Comparison of ENCODE assay signal across 25 mouse cellular contexts in genomic region chr1:93217530-93217929, GRCm38 (mm10). TPM values are rescaled to one million over a fixed set of nuclear protein-coding genes. Genes with fewer than 3 reads are reported as not detected.
DNase-seq lines count a peak whose midpoint lies in the region; ATAC-seq and TF ChIP-seq lines count a peak whose summit lies in the region.
"Had no signal": no experiment of that assay in that cellular context is flagged by ENCODE, and none has a peak within 500 bp of the region (broad histone marks: within the 10 kb centered on the region; RNA-seq: fewer than 3 reads in every experiment).

No protein-coding gene starts in this region.

- H3K4me2 ChIP-seq in heart, embryonic 16.5 days (ENCODE audit: low read depth, low read length), result no peak overlapping the region
- H3K4me2 ChIP-seq in kidney, embryonic 15.5 days, result no peak overlapping the region
- no peak overlapping the region for H3K4me2 ChIP-seq in limb, embryonic 12.5 days
- H3K4me2 ChIP-seq in liver, postnatal 0 days (ENCODE audit: low read depth, low read length), result no peak overlapping the region
- H3K4me2 ChIP-seq: forebrain, embryonic 12.5 days; hindbrain, embryonic 15.5 days; liver, embryonic 12.5 days; lung, embryonic 14.5 days; midbrain, embryonic 15.5 days; neural tube, embryonic 15.5 days had no signal

- no peaks in the 10 kb centered on the region for H3K27me3 ChIP-seq in heart, embryonic 16.5 days (ENCODE audit: control insufficient read depth, insufficient read depth, low read length)
- H3K27me3 ChIP-seq in kidney, embryonic 15.5 days, result no peaks in the 10 kb centered on the region
- H3K27me3 ChIP-seq in kidney, adult 2 months (replicated peaks; ENCODE audit: control insufficient read depth, insufficient read depth, low read length), result no peaks in the 10 kb centered on the region
- H3K27me3 ChIP-seq in limb, embryonic 12.5 days, result no peaks in the 10 kb centered on the region
- H3K27me3 ChIP-seq in liver, postnatal 0 days (ENCODE audit: insufficient read depth, low read length), result no peaks in the 10 kb centered on the region
- H3K27me3 ChIP-seq: forebrain, embryonic 12.5 days; hindbrain, embryonic 15.5 days; liver, embryonic 12.5 days; midbrain, embryonic 15.5 days; neural tube, embryonic 15.5 days had no signal

- TF ChIP-seq POLR2A in kidney, adult 2 months (IDR thresholded peaks at IDR 0.05; ENCODE audit: low read depth, low read length), result no peak

- peak overlapping the region; percentile 23; the same call in 1 of the 2 replicates for H3K9ac ChIP-seq in heart, embryonic 16.5 days (ENCODE audit: low read length)
- H3K9ac ChIP-seq in kidney, embryonic 15.5 days, result no peak overlapping the region
- H3K9ac ChIP-seq in limb, embryonic 12.5 days (replicated peaks), result no peak overlapping the region
- no peak overlapping the region for H3K9ac ChIP-seq in liver, postnatal 0 days (replicated peaks)
- H3K9ac ChIP-seq: forebrain, embryonic 12.5 days; hindbrain, embryonic 15.5 days; liver, embryonic 12.5 days; lung, embryonic 14.5 days; midbrain, embryonic 15.5 days; neural tube, embryonic 15.5 days had no signal

- TF ChIP-seq EP300 in liver, postnatal 0 days (IDR thresholded peaks at IDR 0.05; ENCODE audit: low read depth), result no peak

- no peaks in the 10 kb centered on the region for H3K9me3 ChIP-seq in heart, embryonic 16.5 days (replicated peaks; ENCODE audit: control insufficient read depth, low read length)
- H3K9me3 ChIP-seq in kidney, embryonic 15.5 days (replicated peaks), result no peaks in the 10 kb centered on the region
- H3K9me3 ChIP-seq in limb, embryonic 12.5 days, result no peaks in the 10 kb centered on the region
- no peaks in the 10 kb centered on the region for H3K9me3 ChIP-seq in liver, postnatal 0 days (ENCODE audit: low read length)
- H3K9me3 ChIP-seq: forebrain, embryonic 12.5 days; hindbrain, embryonic 15.5 days; liver, embryonic 12.5 days; megakaryocyte, embryonic 14.5 days; midbrain, embryonic 15.5 days; neural tube, embryonic 15.5 days had no signal

- 56% methylated on average over 7 of the region's 7 CpGs for WGBS in heart, embryonic 16.5 days
- WGBS in kidney, embryonic 15.5 days, result 55% methylated on average over 7 of the region's 7 CpGs
- WGBS in kidney, adult 2 months, result 62% methylated on average over 7 of the region's 7 CpGs
- 45% methylated on average over 7 of the region's 7 CpGs for WGBS in limb, embryonic 12.5 days
- 69% methylated on average over 7 of the region's 7 CpGs for WGBS in liver, postnatal 0 days (ENCODE audit: insufficient replicate concordance)

- no peaks in the 10 kb centered on the region for H3K36me3 ChIP-seq in heart, embryonic 16.5 days (ENCODE audit: control insufficient read depth, insufficient read depth)
- H3K36me3 ChIP-seq in kidney, embryonic 15.5 days, result no peaks in the 10 kb centered on the region
- H3K36me3 ChIP-seq in kidney, adult 2 months (ENCODE audit: control insufficient read depth, insufficient read depth, low read length), result no peaks in the 10 kb centered on the region
- H3K36me3 ChIP-seq in limb, embryonic 12.5 days, result no peaks in the 10 kb centered on the region
- H3K36me3 ChIP-seq in liver, postnatal 0 days (replicated peaks; ENCODE audit: insufficient read depth, low read length), result no peaks in the 10 kb centered on the region
- H3K36me3 ChIP-seq: forebrain, embryonic 12.5 days; hindbrain, embryonic 15.5 days; liver, embryonic 12.5 days; midbrain, embryonic 15.5 days; neural tube, embryonic 15.5 days had no signal

- peak; percentile 37; the same call in 1 of the 2 replicates for ATAC-seq in heart, embryonic 16.5 days (replicated peaks; ENCODE audit: extremely low read depth, insufficient read depth, low FRiP score)
- no peak for ATAC-seq in kidney, embryonic 15.5 days (replicated peaks; ENCODE audit: low FRiP score)
- ATAC-seq in limb, embryonic 12.5 days (ENCODE audit: insufficient number of reproducible peaks, insufficient read depth, low FRiP score, low TSS enrichment, low read depth), result no peak
- ATAC-seq in liver, postnatal 0 days, result no peak
- ATAC-seq: intestine, embryonic 16.5 days; liver, embryonic 12.5 days; midbrain, embryonic 15.5 days had no signal

- no peak for DNase-seq in heart, postnatal 36 days
- no peak for DNase-seq in kidney, adult 2 months
- peak; percentile 62 for DNase-seq in ES-CJ7 (ENCODE audit: low read depth, low spot score)
- DNase-seq in liver, postnatal 0 days, result no peak
- DNase-seq: cerebellum, adult 2 months; cerebellum, postnatal 36 days; gastrocnemius, postnatal 10 days; lung, embryonic 14.5 days; right cerebral cortex, postnatal 14 days; spleen, adult 18-20 months had no signal

- H3K4me1 ChIP-seq in heart, embryonic 16.5 days (ENCODE audit: control insufficient read depth, insufficient read depth, low read length), result peaks cover 17% of the 10 kb centered on the region
- peaks cover 35% of the 10 kb centered on the region for H3K4me1 ChIP-seq in kidney, embryonic 15.5 days
- 0 out of 2 replicates have a peak, but pooled peaks cover 4% of the 10 kb centered on the region for H3K4me1 ChIP-seq in kidney, adult 2 months (ENCODE audit: control insufficient read depth, insufficient read depth, low read length)
- H3K4me1 ChIP-seq in limb, embryonic 12.5 days (replicated peaks), result peaks cover 75% of the 10 kb centered on the region
- H3K4me1 ChIP-seq in liver, postnatal 0 days (ENCODE audit: insufficient read depth), result no peaks in the 10 kb centered on the region
- H3K4me1 ChIP-seq: liver, embryonic 12.5 days; megakaryocyte, embryonic 14.5 days had no signal

- no peak overlapping the region for H3K4me3 ChIP-seq in heart, embryonic 16.5 days (ENCODE audit: low read length)
- H3K4me3 ChIP-seq in kidney, embryonic 15.5 days (replicated peaks), result no peak overlapping the region
- no peak overlapping the region for H3K4me3 ChIP-seq in kidney, adult 2 months (ENCODE audit: insufficient read depth, low read depth, low read length)
- no peak overlapping the region for H3K4me3 ChIP-seq in limb, embryonic 12.5 days (replicated peaks)
- H3K4me3 ChIP-seq in liver, postnatal 0 days (ENCODE audit: low read depth, low read length), result no peak overlapping the region
- H3K4me3 ChIP-seq: forebrain, embryonic 12.5 days; hindbrain, embryonic 15.5 days; liver, embryonic 12.5 days; megakaryocyte, embryonic 14.5 days; midbrain, embryonic 15.5 days; neural tube, embryonic 15.5 days had no signal

- peak overlapping the region; percentile 81 for H3K27ac ChIP-seq in heart, embryonic 16.5 days (ENCODE audit: low read length)
- 0 out of 2 replicates have a peak overlapping the region, but pooled peaks have one; percentile 32 for H3K27ac ChIP-seq in kidney, embryonic 15.5 days
- H3K27ac ChIP-seq in kidney, adult 2 months (ENCODE audit: insufficient read depth, low read depth, low read length), result no peak overlapping the region
- H3K27ac ChIP-seq in limb, embryonic 12.5 days, result peak overlapping the region; percentile 80
- no peak overlapping the region for H3K27ac ChIP-seq in liver, postnatal 0 days (ENCODE audit: low read depth)
- H3K27ac ChIP-seq: forebrain, embryonic 12.5 days; hindbrain, embryonic 15.5 days; liver, embryonic 12.5 days; midbrain, embryonic 15.5 days; neural tube, embryonic 15.5 days had no signal

- intact Hi-C loops in heart, postnatal 36 days (cut with DNase I), result no loop called here

- TF ChIP-seq CTCF in kidney, adult 2 months (conservative IDR thresholded peaks at IDR 0.05; ENCODE audit: insufficient read depth, insufficient read length, low read depth, low read length), result no peak
- no peak for TF ChIP-seq CTCF in liver, postnatal 0 days (IDR thresholded peaks at IDR 0.05; ENCODE audit: low read depth)

RNA-seq across cellular contexts. Expression of gene Sned1, which starts 18.1 kb away (rescaled TPM):
- polyA plus RNA-seq in heart, embryonic 16.5 days (2015; fragmentation: Nextera tagmentation; extraction: Ambion mirVana), result 3.6 and 4.5 TPM in 2 replicates
- total RNA-seq in heart, postnatal 36 days (2021), result 10 to 100 TPM in 1 of 2 experiments, 1 to 10 TPM in 1; 9.6 to 12.8 TPM
- polyA plus RNA-seq in kidney, embryonic 15.5 days (2015; fragmentation: Nextera tagmentation; extraction: Ambion mirVana), result 11.1 and 14.7 TPM in 2 replicates
- polyA plus RNA-seq in kidney, adult 2 months (2012; rRNA removed), result 8.8 and 10.0 TPM in 2 replicates
- polyA plus RNA-seq in limb, embryonic 12.5 days (2016; fragmentation: Nextera tagmentation; extraction: Ambion mirVana), result 39.5 and 45.7 TPM in 2 replicates
- polyA plus RNA-seq in liver, postnatal 0 days (2015; fragmentation: Nextera tagmentation; extraction: Ambion mirVana), result 0.25 and 0.54 TPM in 2 replicates

RNA-seq across cellular contexts. Expression of gene Crocc2, which starts 49.0 kb away (rescaled TPM):
- polyA plus RNA-seq in heart, embryonic 16.5 days (2015; fragmentation: Nextera tagmentation; extraction: Ambion mirVana), result 0.38 and 0.95 TPM in 2 replicates
- total RNA-seq in heart, postnatal 36 days (2021), result not detected
- 0.19 and 0.25 TPM in 2 replicates for polyA plus RNA-seq in kidney, embryonic 15.5 days (2015; fragmentation: Nextera tagmentation; extraction: Ambion mirVana)
- 0.03 and 0.04 TPM in 2 replicates for polyA plus RNA-seq in kidney, adult 2 months (2012; rRNA removed)
- polyA plus RNA-seq in limb, embryonic 12.5 days (2016; fragmentation: Nextera tagmentation; extraction: Ambion mirVana), result 0.27 and 0.33 TPM in 2 replicates
- not detected in 2 replicates for polyA plus RNA-seq in liver, postnatal 0 days (2015; fragmentation: Nextera tagmentation; extraction: Ambion mirVana)
- total RNA-seq: CH12.LX had no signal

RNA-seq across cellular contexts. Expression of gene 2310007B03Rik, which starts 56.8 kb away (rescaled TPM):
- polyA plus RNA-seq in heart, embryonic 16.5 days (2015; fragmentation: Nextera tagmentation; extraction: Ambion mirVana), result 0.75 and 2.1 TPM in 2 replicates
- total RNA-seq in heart, postnatal 36 days (2021), result not detected
- polyA plus RNA-seq in kidney, embryonic 15.5 days (2015; fragmentation: Nextera tagmentation; extraction: Ambion mirVana), result 1.2 and 1.4 TPM in 2 replicates
- polyA plus RNA-seq in kidney, adult 2 months (2012; rRNA removed), result 7.9 and 10.4 TPM in 2 replicates
- 0.10 and 0.18 TPM in 2 replicates for polyA plus RNA-seq in limb, embryonic 12.5 days (2016; fragmentation: Nextera tagmentation; extraction: Ambion mirVana)
- polyA plus RNA-seq in liver, postnatal 0 days (2015; fragmentation: Nextera tagmentation; extraction: Ambion mirVana), result 0.51 and 0.99 TPM in 2 replicates
- total RNA-seq: adrenal gland, adult 18-20 months; gastrocnemius, postnatal 10 days; layer of hippocampus, postnatal 25 days; left cerebral cortex, postnatal 10 days had no signal
- polyA plus RNA-seq: cerebellum, adult 2 months; frontal cortex, adult 2 months; liver, embryonic 12.5 days had no signal

Comparison
In these comparisons a context has a peak if more than half of its experiments do, and no peak if none do; other contexts are left out.
1. H3K27ac ChIP-seq: peak in heart, embryonic 16.5 days (single experiment), kidney, embryonic 15.5 days (single experiment) and limb, embryonic 12.5 days (single experiment); none in kidney, adult 2 months (single experiment) and liver, postnatal 0 days (single experiment).